In the genomic region with DNA sequence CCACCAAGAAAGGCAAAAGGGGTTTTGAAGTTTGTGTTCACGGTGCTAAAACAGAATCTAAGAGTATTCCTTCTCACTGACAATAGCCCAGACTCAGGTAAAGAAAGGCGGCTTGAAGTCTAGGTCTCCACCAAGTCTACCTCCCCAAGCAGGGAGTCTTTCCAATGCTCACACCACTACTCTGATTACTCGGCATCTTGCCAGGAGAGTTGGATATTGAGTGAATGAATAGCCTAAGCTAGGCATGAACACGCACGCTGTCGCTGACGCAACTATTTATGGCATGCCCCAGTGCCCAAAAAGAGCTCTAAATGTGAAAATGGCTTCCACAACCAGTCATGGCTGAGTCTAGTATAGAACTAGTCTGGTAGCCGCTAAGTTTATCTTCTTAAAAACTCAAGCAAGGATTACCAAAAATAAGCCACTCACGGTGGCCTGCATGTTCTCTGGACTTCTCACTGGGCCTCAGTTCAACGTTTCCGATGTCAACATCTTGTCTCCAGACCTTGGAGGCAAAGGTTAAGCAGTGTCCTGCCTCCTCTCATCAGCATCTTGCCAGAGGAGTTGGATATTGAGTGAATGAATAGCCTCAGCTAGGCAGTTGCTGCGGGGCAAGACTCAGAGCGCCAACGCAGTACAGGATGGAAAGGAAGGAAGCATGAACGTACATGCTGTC, we compare ENCODE assay signal across 25 mouse cellular contexts. TPM values are rescaled to one million over a fixed set of nuclear protein-coding genes. Genes with fewer than 3 reads are reported as not detected.
DNase-seq lines count a peak whose midpoint lies in the region; ATAC-seq and TF ChIP-seq lines count a peak whose summit lies in the region.
"Had no signal": no experiment of that assay in that cellular context is flagged by ENCODE, and none has a peak within 500 bp of the region (broad histone marks: within the 10 kb centered on the region; RNA-seq: fewer than 3 reads in every experiment).

No protein-coding gene starts in this region.

- no peaks in the 10 kb centered on the region for H3K36me3 ChIP-seq in heart, embryonic 15.5 days
- no peaks in the 10 kb centered on the region for H3K36me3 ChIP-seq in heart, embryonic 10.5 days
- H3K36me3 ChIP-seq: embryonic facial prominence, embryonic 13.5 days; forebrain, embryonic 10.5 days; limb, embryonic 13.5 days; lung, embryonic 15.5 days; neural tube, embryonic 13.5 days had no signal

- H3K4me3 ChIP-seq in heart, embryonic 15.5 days, result no peak overlapping the region
- no peak overlapping the region for H3K4me3 ChIP-seq in heart, embryonic 10.5 days
- H3K4me3 ChIP-seq: embryonic facial prominence, embryonic 13.5 days; forebrain, embryonic 10.5 days; limb, embryonic 13.5 days; lung, embryonic 15.5 days; neural tube, embryonic 13.5 days had no signal

- peaks cover 43% of the 10 kb centered on the region for H3K4me1 ChIP-seq in heart, embryonic 15.5 days (replicated peaks)
- peaks cover 55% of the 10 kb centered on the region for H3K4me1 ChIP-seq in heart, embryonic 10.5 days

- no peak for TF ChIP-seq POLR2A in brain, embryonic 14.5 days (IDR thresholded peaks at IDR 0.05; ENCODE audit: borderline replicate concordance, extremely low read depth, insufficient read depth, insufficient read length, poor library complexity, severe bottlenecking)

- no peak for TF ChIP-seq CTCF in brain, embryonic 14.5 days (IDR thresholded peaks at IDR 0.05; ENCODE audit: borderline replicate concordance, extremely low read depth, insufficient read depth, insufficient read length)

- 0 out of 2 replicates have a peak overlapping the region, but pooled peaks have one; percentile 42 for H3K27ac ChIP-seq in heart, embryonic 15.5 days
- no peak overlapping the region for H3K27ac ChIP-seq in heart, embryonic 10.5 days
- H3K27ac ChIP-seq: embryonic facial prominence, embryonic 13.5 days; forebrain, embryonic 10.5 days; kidney, postnatal 0 days; limb, embryonic 13.5 days; lung, embryonic 15.5 days; neural tube, embryonic 13.5 days had no signal

- DNase-seq in heart, adult 11 months, result peak; percentile 86
- no peak for DNase-seq in heart, adult 9 months (ENCODE audit: low spot score in 2 of 2)
- no peak for DNase-seq in heart, embryonic 10.5 days (ENCODE audit: low spot score)
- peak; percentile 20 for DNase-seq in A20 (ENCODE audit: low read depth, low spot score)
- peak; percentile 46 for DNase-seq in brain, embryonic 14.5 days (ENCODE audit: low read depth)
- no peak for DNase-seq in layer of hippocampus, adult 11-12 months (ENCODE audit: low spot score)
- DNase-seq: adrenal gland, adult 2 months; adrenal gland, postnatal 36 days; cerebellum, adult 9-10 months; forebrain, postnatal 0 days; kidney, adult 8-10 months; kidney, postnatal 4 days; right cerebral cortex, postnatal 14 days; thymus, postnatal 4 days had no signal

- H3K9me3 ChIP-seq in heart, embryonic 15.5 days (replicated peaks), result no peaks in the 10 kb centered on the region
- H3K9me3 ChIP-seq in heart, embryonic 10.5 days, result no peaks in the 10 kb centered on the region
- H3K9me3 ChIP-seq: embryonic facial prominence, embryonic 13.5 days; forebrain, embryonic 10.5 days; limb, embryonic 13.5 days; lung, embryonic 15.5 days; neural tube, embryonic 13.5 days had no signal

- ATAC-seq in heart, embryonic 15.5 days (replicated peaks; ENCODE audit: insufficient number of reproducible peaks, insufficient read depth, low FRiP score, low read depth), result no peak
- ATAC-seq: CD4-positive, CD25-positive, alpha-beta regulatory T cell, adult 4 months; intestine, embryonic 16.5 days had no signal

- no peak overlapping the region for H3K4me2 ChIP-seq in heart, embryonic 15.5 days
- H3K4me2 ChIP-seq: embryonic facial prominence, embryonic 13.5 days; limb, embryonic 13.5 days; liver, embryonic 11.5 days; lung, embryonic 15.5 days; midbrain, embryonic 11.5 days; neural tube, embryonic 13.5 days had no signal

- 65% methylated on average over 15 of the region's 15 CpGs for WGBS in heart, embryonic 15.5 days
- WGBS in heart, embryonic 10.5 days, result 81% methylated on average over 15 of the region's 15 CpGs

- H3K9ac ChIP-seq in heart, embryonic 15.5 days, result no peak overlapping the region
- H3K9ac ChIP-seq: embryonic facial prominence, embryonic 13.5 days; forebrain, postnatal 0 days; limb, embryonic 13.5 days; lung, embryonic 15.5 days; neural tube, embryonic 13.5 days had no signal

- H3K27me3 ChIP-seq in heart, embryonic 15.5 days, result no peaks in the 10 kb centered on the region
- no peaks in the 10 kb centered on the region for H3K27me3 ChIP-seq in heart, embryonic 10.5 days (ENCODE audit: insufficient read depth, poor library complexity, severe bottlenecking)
- H3K27me3 ChIP-seq: embryonic facial prominence, embryonic 13.5 days; limb, embryonic 13.5 days; lung, embryonic 15.5 days had no signal

RNA-seq across cellular contexts. Expression of a gene that starts 44.8 kb away (rescaled TPM):
- 9.8 and 16.7 TPM in 2 replicates for polyA plus RNA-seq in heart, embryonic 15.5 days (2015; fragmentation: Nextera tagmentation; extraction: Ambion mirVana)
- polyA plus RNA-seq in heart, embryonic 10.5 days (2016; fragmentation: Nextera tagmentation; extraction: Ambion mirVana), result 26.2 and 33.4 TPM in 2 replicates
- polyA plus RNA-seq in brain, embryonic 14.5 days (2012; rRNA removed), result 69.7 and 101 TPM in 2 replicates

Comparison
In these comparisons a context has a peak if more than half of its experiments do, and no peak if none do; other contexts are left out.
1. DNase-seq: peak in heart, adult 11 months (single experiment), A20 (single experiment) and brain, embryonic 14.5 days (single experiment); none in heart, adult 9 months (0 of 2), heart, embryonic 10.5 days (single experiment) and layer of hippocampus, adult 11-12 months (single experiment).